Mouse (Mus musculus): ENCODE measurements at regions not wholly inside any gene's neighbourhood (a gene's known extent, or its start where the extent isn't known, plus 50 kb on each side); places are given as distances from the start of the nearest gene placed in this dataset.

GRCm38 (mm10) chr3:52510088-52510765 is 242.1 kb downstream of the Foxo1 start:
- no peak for DNase-seq (ENCODE audit: low spot score in 2 of 2)

GRCm38 (mm10) chr3:52503925-52504324 is 235.8 kb downstream of the Foxo1 start:
- DNase-seq (ENCODE audit: low spot score in 2 of 2) = no peak

GRCm38 (mm10) chr3:52502223-52502622 is 234.1 kb downstream of the Foxo1 start:
- no peak for DNase-seq (ENCODE audit: low spot score in 2 of 2)

GRCm38 (mm10) chr3:52501614-52502013 is 233.5 kb downstream of the Foxo1 start:
- DNase-seq (ENCODE audit: low spot score in 2 of 2) = no peak

GRCm38 (mm10) chr3:52500026-52500425 is 231.9 kb downstream of the Foxo1 start:
- DNase-seq (ENCODE audit: low spot score in 2 of 2) = no peak

GRCm38 (mm10) chr3:52499581-52499980 is 231.4 kb downstream of the Foxo1 start:
- DNase-seq (ENCODE audit: low spot score in 2 of 2) = no peak

GRCm38 (mm10) chr3:52498506-52499228 is 230.5 kb downstream of the Foxo1 start:
- DNase-seq (ENCODE audit: low spot score in 2 of 2) = peak; percentile 72 to 85

GRCm38 (mm10) chr3:52496965-52497364 is 228.8 kb downstream of the Foxo1 start:
- DNase-seq (ENCODE audit: low spot score in 2 of 2) = no peak

GRCm38 (mm10) chr3:52495401-52495800 is 227.3 kb downstream of the Foxo1 start:
- no peak for DNase-seq (ENCODE audit: low spot score in 2 of 2)

- no peak for DNase-seq (ENCODE audit: low spot score in 2 of 2)
These were observed 226.8 kb downstream of the Foxo1 start for GRCm38 (mm10) chr3:52494924-52495323.

GRCm38 (mm10) chr3:52479186-52479585 is 211.1 kb downstream of the Foxo1 start:
- peak in 1 of 2 experiments; percentile 30 for DNase-seq (ENCODE audit: low spot score in 2 of 2)

GRCm38 (mm10) chr3:52469900-52470299 is 201.8 kb downstream of the Foxo1 start:
- DNase-seq (ENCODE audit: low spot score in 2 of 2) = no peak

- DNase-seq (ENCODE audit: low spot score in 2 of 2) = no peak
These were observed 201.3 kb downstream of the Foxo1 start for GRCm38 (mm10) chr3:52469397-52469796.

GRCm38 (mm10) chr3:52468326-52468725 is 200.2 kb downstream of the Foxo1 start:
- DNase-seq (ENCODE audit: low spot score in 2 of 2) = peak in 1 of 2 experiments; percentile 69

GRCm38 (mm10) chr3:52467876-52468275 is 199.7 kb downstream of the Foxo1 start:
- peak in 1 of 2 experiments; percentile 41 for DNase-seq (ENCODE audit: low spot score in 2 of 2)

- DNase-seq (ENCODE audit: low spot score in 2 of 2) = no peak
These were observed 198.9 kb downstream of the Foxo1 start for GRCm38 (mm10) chr3:52466984-52467565.

GRCm38 (mm10) chr3:52466571-52466970 is 198.4 kb downstream of the Foxo1 start:
- no peak for DNase-seq (ENCODE audit: low spot score in 2 of 2)

GRCm38 (mm10) chr3:52463911-52464310 is 195.8 kb downstream of the Foxo1 start:
- no peak for DNase-seq (ENCODE audit: low spot score in 2 of 2)

- DNase-seq (ENCODE audit: low spot score in 2 of 2) = no peak
These were observed 186.8 kb downstream of the Foxo1 start for GRCm38 (mm10) chr3:52454955-52455354.

GRCm38 (mm10) chr3:52453041-52453440 is 184.9 kb downstream of the Foxo1 start:
- no peak for DNase-seq (ENCODE audit: low spot score in 2 of 2)

GRCm38 (mm10) chr3:52452345-52452744 is 184.2 kb downstream of the Foxo1 start:
- no peak for DNase-seq (ENCODE audit: low spot score in 2 of 2)

GRCm38 (mm10) chr3:52446991-52447390 is 178.9 kb downstream of the Foxo1 start:
- DNase-seq (ENCODE audit: low spot score in 2 of 2) = no peak

GRCm38 (mm10) chr3:52446500-52446899 is 178.4 kb downstream of the Foxo1 start:
- DNase-seq (ENCODE audit: low spot score in 2 of 2) = no peak
